Mouse (Mus musculus) cerebellum, adult 9-10 months (tissue): ENCODE measurements around the gene Camkk2.
A peak's percentile ranks its signal among the peaks of the same experiment; 100 is the strongest.

ENCODE experiments used
- DNase-seq: peaks from one replicate; pipeline ENCODE4 v3.0.0; 2022

The Camkk2 gene

GRCm38 (mm10) chr5:122733881-122734280, 45.3 kb downstream of the Camkk2 start:
- DNase-seq = no peak

DNA sequence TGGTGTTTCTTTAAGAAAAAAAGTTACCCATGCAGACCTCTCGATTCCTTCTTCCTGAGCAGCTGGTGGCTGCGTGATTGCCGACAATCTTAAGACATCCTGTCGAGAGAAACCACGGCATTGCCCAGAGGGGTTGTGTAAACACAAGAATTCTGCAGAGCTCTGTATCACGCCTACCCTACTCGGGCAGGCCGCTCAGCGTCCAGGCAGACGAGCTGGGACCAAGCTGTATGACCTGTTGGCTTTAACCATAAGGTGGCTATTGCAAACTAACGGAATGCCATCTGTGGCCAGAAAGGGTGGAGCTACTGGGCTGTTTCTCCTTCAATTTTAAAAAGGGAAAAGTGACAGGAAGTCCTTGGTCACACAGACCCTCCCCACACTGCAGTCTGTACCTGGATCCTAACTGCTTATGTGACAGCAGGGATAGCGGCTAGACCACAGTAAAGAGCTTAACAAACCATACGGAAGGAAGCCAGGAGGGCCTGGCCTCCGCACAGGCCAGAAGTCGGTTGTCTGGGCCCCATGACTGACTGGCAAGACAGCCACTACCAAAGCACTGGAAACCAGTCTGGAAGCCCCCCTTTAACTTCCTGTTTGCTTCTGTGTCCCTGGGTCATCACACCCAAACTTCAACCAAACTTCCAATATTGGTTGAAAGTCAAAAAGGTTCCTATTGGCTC, 47.1 kb downstream of the Camkk2 start:
- DNase-seq = no peak

GRCm38 (mm10) chr5:122731321-122731720, 47.9 kb downstream of the Camkk2 start:
- peak; percentile 60 for DNase-seq

GRCm38 (mm10) chr5:122730776-122731175, 48.4 kb downstream of the Camkk2 start:
- no peak for DNase-seq

- DNase-seq = peak; percentile 59
Measured at GRCm38 (mm10) chr5:122727096-122727495, 52.1 kb downstream of the Camkk2 start.

DNA sequence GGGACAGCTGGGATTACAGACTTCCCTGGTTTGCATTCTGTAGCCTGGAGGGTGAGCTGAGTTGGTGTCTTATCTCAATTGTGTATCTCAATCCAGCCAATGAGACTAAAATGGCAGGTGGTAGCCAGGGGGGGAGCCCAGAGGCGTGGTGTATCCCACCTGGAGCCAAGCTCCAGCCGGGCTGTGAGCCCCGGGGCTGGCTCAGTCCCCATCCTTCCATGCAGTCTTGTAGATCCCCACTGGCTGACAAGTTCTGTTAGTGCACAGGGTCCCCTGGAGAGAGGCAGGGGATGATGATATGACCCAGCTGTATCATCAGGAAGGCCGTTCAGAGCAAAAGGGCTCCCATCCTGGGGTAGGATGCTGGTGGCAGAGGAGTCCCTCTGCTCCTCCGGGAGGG, 52.6 kb downstream of the Camkk2 start:
- DNase-seq = peak; percentile 53

- peak; percentile 90 for DNase-seq
Measured at GRCm38 (mm10) chr5:122726068-122726467, 53.1 kb downstream of the Camkk2 start.

DNA sequence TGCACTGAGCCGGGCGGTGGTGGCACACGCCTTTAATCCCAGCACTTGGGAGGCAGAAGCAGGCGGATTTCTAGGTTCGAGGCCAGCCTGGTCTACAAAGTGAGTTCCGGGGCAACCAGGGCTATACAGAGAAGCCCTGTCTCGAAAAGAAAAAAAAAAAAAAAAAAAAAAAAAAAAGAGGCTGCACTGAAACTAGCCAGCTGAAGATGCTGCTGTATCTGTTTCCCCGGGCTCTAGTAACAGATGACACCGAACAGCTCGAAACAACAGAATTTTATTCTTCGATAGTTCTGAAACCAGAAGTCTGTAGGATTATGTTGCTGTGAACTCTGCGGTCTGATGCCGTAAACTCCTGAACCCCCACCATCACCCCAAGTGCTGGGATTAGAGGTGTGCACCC, 53.8 kb downstream of the Camkk2 start:
- DNase-seq = no peak

DNA sequence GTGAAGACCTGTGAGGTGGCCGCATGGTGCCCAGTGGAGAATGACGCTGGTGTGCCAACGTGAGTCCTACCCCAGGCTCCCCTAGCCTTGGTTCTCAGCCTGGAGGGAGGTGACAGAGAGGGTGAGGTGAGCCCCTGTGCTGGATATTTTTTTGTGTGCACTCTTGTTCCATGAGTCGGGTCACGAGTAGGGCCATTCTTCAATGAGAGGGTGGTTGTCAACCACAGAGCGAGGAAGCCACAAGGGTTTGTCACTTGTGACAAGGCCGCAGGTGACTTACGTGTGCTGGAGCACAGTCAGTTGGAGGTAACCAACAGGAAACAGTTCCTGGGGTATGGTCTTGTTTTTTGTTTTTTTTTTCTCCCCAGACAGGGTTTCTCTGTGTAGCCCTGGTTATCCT, 60.0 kb downstream of the Camkk2 start:
- DNase-seq = no peak

DNA sequence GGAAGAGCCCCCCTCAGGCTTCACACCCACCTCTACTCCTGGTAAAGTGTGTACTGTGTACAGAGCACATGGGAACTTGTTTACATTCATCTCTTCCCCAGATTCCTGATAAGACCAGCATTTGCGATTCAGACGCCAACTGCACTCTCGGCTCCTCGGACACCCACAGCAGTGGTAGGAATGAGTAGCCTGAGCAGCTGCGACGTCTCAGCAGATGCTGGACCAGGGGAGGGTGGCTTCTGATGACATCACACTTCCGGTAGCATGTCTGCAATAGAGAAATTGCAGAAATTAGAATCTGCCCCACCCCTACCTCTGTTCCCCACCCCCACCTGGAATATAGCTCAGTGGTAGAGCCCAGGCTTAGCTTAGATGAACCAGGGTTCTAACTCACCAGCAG, 60.8 kb downstream of the Camkk2 start:
- DNase-seq = no peak

DNA sequence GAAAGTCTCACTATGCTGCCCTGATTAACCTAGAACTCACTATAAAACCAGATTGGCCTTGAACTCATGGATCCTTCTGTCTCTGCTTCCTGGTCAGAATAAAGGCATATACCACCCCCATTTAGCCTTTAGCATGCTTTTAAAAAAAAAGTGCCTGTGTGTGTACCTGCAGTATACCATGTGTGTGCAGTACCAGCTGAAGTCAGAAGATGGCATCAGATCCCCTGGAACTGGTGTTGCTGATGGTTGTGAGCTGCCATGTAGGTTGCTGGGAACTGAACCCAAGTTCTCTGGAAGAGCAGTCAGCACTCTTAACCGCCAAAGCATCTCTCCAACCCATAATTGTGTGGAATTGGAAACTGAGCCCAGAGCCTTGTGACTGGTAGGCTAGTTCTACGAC, 62.4 kb downstream of the Camkk2 start:
- DNase-seq = no peak

DNA sequence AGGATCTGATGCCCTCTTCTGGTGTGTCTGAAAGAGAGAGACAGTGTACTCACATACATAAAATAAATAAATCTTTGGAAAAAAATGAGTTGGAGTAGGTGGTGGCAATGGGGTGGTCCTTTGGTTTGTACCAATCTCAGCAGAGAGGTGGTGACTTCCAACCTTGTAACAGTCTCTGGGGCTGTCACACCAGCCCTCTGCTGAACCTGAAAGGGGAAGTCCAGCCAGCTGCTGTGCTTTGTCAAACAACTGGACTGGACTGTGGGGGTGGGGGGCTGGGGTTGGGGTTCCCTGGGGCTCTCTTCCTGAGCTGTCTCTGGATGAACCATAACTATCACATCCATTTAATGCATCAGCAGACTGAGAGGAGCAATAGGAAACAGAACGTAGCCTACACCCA, 63.5 kb downstream of the Camkk2 start:
- DNase-seq = no peak

- DNase-seq = no peak
Measured at GRCm38 (mm10) chr5:122708819-122709218, 70.4 kb downstream of the Camkk2 start.

DNA sequence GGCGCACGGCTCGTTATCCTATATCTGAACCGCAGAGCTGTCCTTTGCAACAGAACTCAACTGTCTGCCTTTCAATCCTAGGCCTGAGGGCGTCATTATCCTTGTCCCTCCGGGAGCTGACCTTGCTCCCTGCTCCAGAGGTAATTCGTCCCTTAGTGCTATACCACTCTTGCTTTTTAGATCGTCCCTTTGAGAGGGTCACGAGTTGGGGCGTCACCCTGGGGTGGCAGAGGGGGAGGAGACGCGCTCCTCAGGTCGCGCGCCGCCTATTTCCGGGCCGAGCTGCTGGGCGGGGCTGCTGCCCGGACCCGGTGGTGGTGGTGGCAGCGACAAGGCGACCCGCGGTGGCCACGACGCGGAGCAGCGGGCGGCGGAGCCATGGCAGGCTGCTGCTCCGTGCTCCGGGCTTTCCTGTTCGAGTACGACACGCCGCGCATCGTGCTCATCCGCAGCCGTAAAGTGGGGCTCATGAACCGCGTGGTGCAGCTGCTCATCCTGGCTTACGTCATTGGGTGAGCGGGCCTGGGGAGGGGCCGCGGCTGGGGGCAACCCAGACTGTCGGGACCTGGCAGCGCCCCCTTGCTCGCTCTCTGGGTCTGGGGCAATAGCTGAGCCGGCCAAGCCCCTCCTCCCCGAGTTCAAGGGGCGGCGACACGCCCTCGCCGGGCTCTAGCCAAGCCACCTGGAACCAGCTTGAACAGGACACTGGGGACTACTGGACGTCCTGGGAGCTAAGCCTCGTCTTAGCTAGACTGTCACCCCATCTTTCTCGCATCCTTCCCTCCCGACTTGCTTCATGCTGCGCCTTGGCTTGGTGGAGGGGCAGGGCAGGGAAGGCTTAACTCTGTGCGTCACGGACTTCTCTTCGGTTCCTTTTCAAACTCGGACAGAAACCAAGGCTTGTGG, 71.7 kb downstream of the Camkk2 start, which contains the start of gene P2rx4:
TSS of gene P2rx4 (plus strand) at position 269 of the 906 bp plus-strand sequence.
- DNase-seq = peak; percentile 85

DNA sequence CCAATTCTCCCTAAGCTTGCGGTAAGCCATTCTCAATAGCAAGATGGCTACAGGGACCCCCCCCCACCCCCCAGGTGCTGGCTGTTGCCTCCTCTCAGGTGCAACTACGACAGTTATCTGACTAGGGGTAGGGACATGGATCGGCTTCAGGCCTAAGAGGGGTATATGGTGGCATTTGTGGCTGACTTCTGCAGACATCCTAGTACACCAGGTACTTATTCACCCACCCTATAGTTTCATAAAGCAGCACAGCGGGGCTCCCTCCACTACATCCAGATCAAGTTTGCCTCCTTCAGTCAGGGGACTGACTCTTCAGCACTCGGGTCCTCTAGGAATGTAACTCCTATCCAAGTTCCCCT, 72.3 kb downstream of the Camkk2 start:
- DNase-seq = no peak

GRCm38 (mm10) chr5:122705174-122705573, 74.0 kb downstream of the Camkk2 start:
- no peak for DNase-seq

DNA sequence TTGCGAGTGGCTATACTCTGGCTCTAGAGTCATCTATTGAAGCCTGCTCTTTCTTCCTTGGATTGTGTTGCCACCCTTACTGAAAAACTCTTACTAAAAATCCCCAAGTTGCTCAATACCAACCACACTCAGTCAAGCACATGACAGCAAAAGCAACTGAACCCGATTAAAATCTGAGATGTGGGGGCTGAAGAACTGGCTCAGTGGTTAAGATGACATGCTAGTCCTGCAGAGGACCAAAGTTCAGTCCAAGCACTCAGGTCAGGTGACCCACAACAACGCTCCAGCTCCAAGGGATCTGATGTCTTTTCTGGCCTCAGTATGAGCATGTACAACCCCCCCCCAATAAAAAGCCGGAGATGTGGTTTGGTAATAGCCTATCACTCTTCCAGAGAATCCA, 74.6 kb downstream of the Camkk2 start:
- no peak for DNase-seq

DNA sequence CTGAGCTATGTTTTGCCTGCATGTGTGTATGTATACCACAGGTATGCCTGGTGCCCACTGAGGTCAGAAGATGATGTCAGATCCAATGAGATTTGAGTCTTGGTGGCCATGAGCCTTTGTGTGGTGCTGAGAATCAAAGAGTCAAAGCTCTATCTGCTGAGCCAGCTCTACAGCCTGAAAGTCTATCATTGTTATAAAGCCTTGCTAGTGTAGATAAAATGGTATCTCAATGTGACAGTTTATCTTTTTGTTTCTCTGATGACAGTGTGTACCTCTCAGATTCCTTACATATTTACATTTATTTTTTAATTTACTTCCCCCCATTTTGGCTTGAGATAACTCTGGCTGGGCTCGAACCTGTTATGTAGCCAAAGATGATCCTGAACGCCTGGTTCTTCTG, 75.6 kb downstream of the Camkk2 start:
- DNase-seq = no peak

DNA sequence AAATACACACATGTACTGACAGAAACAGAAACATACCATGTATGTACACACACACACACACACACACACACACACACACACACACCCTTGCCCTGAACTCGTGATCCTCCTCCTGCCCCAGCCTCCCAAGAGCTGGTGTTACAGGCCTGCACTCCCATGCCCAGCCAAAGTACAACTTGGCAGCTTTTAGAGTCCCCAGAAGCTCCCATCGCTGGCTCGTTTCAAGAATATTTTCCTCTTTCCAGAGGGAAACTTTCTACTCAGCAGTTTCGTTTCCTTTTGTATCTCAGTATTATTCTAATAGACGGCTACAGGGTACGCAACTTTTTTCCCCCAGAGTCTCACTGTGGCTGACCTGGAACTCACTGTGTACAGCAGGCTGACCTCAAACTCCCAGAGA, 77.1 kb downstream of the Camkk2 start:
- no peak for DNase-seq

DNA sequence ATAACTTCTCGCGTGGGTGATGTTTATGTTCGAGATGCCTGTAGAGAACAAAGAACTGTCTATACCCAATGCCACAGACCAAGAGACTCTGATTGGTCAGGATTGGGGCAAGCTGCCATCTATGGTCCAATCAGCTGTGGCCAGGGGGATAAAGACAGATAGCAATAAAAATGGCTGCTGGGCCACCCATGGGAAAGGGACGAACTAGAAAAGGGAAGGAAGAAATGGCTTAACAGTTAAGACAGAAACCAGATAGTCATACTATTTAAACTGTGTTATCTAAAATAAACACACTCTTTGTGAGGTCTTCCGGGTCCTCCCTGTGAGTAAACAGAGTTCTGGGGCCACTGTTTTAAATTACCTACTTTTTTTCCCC, 78.4 kb downstream of the Camkk2 start:
- no peak for DNase-seq

DNA sequence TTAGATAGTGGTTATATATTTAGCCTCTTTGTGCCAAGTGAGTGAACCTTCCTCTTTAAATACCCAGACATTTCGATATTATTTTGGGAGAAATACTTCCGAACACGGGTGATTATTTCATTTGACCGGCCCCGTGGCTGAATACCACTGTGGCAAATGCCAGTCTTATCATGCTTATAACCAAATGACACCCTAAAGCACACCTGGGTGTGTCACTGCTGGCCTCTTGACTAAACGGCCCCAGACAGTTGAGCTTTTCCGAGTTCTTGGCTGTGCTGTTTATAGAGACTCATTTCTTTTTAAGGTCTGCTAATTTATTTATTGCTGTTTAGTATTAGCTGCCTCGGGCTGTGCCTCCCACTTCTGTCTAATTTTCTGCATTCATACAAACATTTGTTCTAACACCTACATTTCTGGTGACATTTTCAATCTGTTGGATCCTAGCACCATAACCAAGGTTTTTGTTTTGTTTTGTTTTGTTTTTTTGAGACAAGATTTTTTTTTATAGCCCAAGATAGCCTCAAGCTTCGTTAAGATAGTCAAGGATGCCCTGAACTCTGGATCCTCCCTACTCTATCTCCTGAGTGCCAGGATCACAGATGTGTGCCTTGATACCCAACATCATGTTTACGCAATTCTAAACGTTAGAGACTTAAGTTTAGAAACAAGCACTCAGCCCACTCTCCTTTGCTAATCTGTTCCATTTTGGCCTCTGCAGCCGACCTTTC, 78.9 kb downstream of the Camkk2 start:
- DNase-seq = no peak

- DNase-seq = no peak
Measured at GRCm38 (mm10) chr5:122698701-122699060, 80.5 kb downstream of the Camkk2 start.

- DNase-seq = no peak
Measured at GRCm38 (mm10) chr5:122698041-122698700, 81.0 kb downstream of the Camkk2 start.
